Mouse (Mus musculus) megakaryocyte, embryonic 14.5 days (primary cell): ENCODE measurements around the gene Dhx34.

Experiments
- FLI1 ChIP-seq: IDR thresholded peaks from 2 replicates; pipeline ENCODE4 v1.6.1; 2012; ENCODE audit warnings: low read length, inconsistent platforms, mixed read lengths
- GATA1 ChIP-seq: IDR thresholded peaks from 3 replicates; pipeline ENCODE4 v1.6.1; 2012; ENCODE audit warnings: mixed read lengths, low read length, inconsistent platforms, borderline replicate concordance

GRCm38 (mm10) chr7:16213196-16213595 is 8.6 kb downstream of the Dhx34 start:
- TF ChIP-seq GATA1, result no peak
- no peak for TF ChIP-seq FLI1
